Mouse (Mus musculus): ENCODE measurements around the gene Zmynd15.
A peak's percentile ranks its signal among the peaks of the same experiment; 100 is the strongest.

Zmynd15 gene

DNA sequence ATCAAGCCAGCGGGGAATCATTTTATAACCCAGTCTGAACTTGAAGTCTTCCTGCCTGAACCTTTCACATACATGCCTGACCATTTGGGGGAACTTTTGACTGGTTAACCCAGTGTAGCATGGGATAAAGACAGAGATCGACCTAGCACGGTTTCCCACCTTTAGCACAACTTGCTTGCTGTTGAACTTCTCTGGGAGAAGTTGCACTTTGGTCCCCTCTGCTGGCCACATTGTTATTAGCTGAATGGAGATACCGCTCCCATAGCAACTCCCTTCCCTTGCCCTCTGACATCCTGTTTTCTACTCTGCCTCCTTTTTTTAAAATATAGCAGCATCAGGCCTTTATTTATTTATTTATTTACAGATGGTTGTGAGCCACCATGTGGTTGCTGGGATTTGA lies 47.2 kb downstream of the Zmynd15 start:
- no peak for ATAC-seq (ENCODE audit: low TSS enrichment)

DNA sequence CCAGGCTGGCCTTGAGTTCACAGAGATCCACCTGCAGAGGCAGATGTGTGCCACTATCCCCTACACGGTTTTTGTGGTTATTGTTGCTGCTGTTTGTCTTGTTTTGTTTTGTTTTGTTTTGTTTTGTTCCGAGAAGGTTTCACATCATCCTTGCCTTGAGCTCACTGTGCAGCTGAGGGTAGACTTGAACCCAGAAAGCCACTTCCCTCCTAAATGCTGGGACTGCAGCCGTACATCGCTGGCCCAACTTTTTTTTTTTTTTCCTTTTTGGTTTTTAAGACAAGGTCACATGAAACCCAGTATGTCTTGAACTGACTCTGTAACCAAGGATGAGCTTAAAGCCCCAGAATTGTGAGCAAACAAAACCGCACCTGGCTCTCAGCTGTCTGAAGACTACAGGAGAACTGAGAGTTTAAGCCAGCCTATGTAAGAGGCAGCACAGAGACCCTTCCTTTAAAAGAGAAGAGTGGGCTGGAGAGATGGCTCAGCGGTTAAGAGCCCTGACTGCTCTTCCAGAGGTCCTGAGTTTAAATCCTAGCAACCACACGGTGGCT lies 47.8 kb downstream of the Zmynd15 start:
- ATAC-seq (ENCODE audit: low TSS enrichment): no peak

GRCm38 (mm10) chr11:70509753-70510564 lies 50.7 kb downstream of the Zmynd15 start:
- peak; percentile 83 for ATAC-seq (ENCODE audit: low TSS enrichment)

DNA sequence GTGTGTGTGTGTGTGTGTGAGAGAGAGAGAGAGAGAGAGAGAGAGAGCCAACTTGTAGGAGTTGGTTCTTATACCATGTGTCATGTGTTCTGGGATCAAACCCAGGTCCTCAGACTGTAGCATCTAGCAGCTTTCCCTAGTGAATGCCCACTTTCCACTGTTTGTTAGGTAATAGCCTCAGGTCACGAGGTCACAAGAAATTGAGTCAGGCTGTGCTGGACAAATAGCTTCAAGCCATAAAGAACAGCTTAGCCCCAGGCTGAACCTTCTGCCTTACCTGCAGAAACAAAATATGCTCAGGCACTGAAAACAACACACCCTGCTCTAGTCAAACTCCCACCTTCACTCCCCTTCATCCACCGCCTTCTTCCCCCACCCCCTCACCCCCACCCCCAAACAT lies 52.0 kb downstream of the Zmynd15 start:
- no peak for ATAC-seq (ENCODE audit: low TSS enrichment)

DNA sequence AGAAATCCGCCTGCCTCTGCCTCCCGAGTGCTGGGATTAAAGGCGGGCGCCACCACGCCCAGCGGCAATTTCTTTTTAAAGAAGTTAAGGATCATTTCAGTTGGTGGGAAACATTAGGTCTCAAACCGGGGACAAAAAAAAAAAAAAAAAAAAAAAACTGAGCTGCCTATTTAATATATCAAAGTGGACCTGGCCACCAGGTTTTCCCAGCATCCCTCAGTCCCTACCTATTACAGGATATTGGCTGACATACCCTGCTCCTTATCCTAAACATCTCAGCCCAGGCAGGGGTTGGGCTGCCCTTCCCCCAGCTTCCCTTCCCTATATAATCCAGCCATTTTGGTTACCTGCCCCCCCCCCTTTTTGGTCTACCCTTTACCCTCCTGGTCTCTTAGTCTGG lies 52.6 kb downstream of the Zmynd15 start:
- no peak for ATAC-seq (ENCODE audit: low TSS enrichment)

DNA sequence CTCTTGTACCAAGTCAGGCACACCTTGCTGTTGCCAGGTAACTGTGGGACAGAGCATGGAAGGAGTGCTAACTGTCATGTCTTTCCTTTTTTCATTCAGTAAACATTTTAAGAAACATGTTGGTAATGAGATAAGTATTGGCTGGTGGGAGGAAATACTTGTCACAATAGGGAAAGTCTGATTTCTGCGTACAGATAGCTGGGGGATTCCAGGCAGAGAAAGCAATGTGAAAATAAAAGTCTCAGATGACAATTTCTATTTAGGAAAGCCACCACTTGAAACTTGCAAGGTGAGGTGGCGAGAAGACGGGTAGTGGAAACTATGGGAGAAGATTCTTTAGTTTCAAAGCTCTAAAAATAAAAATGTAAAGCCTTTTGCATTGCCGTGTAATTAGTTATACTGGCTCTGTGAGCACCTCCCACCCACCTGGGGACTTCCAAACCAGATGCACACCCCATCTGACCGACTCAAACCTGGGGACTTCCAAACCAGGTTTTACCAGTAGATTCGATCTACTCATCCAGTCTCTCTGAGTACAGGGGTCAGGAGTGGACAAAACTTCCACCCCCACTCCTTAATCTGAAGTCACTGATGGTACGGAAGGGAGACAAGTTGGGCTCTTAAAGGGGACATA lies 53.6 kb downstream of the Zmynd15 start:
- ATAC-seq (ENCODE audit: low TSS enrichment): no peak

DNA sequence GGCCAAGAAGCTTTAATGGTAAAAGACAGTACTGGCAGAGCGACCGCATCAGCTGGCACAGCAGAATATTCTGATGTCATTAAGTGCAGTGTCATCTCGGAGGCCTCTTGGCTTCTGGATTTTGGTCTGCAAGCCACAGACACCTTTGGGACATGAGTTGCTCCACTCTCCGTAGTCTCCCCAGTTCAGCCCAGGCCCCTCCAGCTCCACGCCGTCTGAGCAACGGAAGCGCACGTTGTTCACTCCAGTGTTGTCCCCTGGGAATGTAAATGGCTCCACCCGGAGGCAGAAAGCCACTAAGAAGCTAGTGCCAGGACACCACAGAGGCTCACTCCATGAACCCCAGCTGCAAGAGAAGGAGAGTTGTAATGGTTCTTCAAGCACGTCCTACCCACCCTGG lies 54.3 kb downstream of the Zmynd15 start:
- ATAC-seq (ENCODE audit: low TSS enrichment): no peak

DNA sequence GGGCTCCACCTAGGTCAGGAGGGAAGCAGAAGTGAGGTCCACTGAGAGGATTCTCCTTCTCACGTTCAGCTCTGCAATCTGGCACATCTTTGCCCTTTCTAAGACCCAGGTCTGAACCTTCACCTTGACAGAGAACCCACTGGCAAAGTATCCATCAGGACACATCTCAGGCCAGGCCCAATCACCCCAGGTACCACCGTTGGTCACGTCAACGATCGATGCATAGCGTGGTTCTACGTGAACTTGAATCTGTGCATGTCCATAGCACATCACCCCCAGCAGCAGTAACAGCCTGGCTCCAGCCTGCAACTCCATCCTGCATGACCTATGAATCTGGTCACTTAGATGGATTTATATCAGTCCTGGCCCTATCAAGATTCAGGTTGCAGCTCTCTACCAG lies 55.1 kb downstream of the Zmynd15 start, which contains the start of gene Vmo1:
Gene Vmo1, minus strand, starts transcription at position 329 of the 400 bp plus-strand sequence.
- ATAC-seq (ENCODE audit: low TSS enrichment): no peak
